Mouse (Mus musculus): ENCODE measurements around the gene Zfp524.
"Not testable (repeated sequence)": the region's sequence is repeated elsewhere in the genome, so short reads cannot be mapped to it uniquely, and the experiment has no call there.

Zfp524 gene

DNA sequence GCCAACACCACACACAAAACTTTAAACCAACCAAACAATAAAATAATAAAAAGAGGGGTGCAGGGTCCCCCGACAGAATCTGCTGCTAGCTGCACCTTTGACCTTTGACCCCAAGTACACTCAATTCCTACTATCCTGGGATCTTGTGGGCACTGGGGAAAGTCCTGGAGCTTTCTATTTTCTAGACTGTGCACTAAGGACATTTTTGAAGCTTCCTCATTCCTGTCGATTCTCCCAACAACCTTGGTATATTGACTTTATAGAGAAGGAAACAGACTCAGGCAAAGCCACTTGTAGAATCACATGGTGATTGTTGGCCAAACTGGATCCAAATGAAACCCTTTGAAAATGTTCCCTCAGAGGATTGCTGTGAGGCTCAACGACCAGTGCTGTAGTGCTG, 1.8 kb downstream of the Zfp524 start:
- no peak for DNase-seq (ENCODE audit: low spot score)

GRCm38 (mm10) chr7:5016920-5017319, 2.7 kb downstream of the Zfp524 start:
- no peak for DNase-seq (ENCODE audit: low spot score)

GRCm38 (mm10) chr7:5017352-5017751, 3.1 kb downstream of the Zfp524 start:
- no peak for DNase-seq (ENCODE audit: low spot score)

DNA sequence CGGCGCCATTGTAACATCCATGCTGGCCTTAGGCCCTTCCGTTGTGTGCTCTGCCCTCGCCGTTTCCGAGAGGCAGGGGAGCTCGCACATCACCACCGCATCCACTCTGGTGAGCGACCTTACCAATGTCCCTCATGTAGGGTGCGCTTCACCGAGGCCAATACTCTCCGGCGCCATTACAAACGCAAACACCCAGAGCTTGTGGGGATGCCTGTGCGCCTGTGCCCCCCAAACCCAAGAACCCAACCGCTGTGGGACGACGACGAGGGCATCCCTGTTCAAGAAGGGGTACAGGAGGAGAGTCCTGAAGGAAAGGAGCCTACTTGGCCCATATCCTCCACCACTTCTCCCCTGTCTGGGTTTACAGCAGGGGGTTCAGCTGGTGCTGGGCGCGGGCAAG, 3.7 kb downstream of the Zfp524 start:
- no peak for DNase-seq (ENCODE audit: low spot score)

GRCm38 (mm10) chr7:5019576-5019975, 5.4 kb downstream of the Zfp524 start:
- not testable (repeated sequence) for DNase-seq (ENCODE audit: low spot score)

DNA sequence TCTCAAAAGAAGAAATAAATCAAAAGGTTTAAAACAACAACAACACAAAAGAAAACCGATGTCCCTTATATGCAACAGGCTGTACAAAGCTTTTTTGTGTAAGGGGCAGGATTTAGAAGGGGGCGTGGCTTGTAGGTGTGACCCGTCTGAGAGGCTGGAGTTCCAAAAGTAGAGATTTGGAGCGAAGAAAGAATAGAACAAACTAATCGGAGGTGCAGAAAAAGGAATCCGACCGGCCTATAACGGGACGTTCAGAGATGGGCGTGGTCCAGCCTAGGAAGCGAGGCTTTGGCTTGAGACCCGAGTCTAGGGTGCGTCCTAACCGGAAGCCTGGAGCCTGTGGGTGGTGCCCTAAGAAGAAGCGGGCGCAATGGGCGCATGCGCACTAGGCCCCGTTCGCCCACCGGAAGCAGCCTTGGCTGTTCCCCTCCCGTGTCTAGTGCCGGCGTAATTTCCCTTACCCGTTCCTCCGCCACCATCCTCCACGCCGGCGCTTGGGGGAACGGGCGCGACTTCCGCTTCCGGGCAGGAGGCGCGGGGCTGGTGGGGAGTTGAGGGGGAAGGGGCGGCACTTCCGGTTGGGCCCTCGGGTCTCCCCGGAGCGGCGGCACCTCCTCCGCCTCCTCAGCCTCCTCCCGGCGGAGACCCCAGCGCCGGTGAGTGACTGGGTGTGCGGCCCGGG, 5.9 kb downstream of the Zfp524 start, which contains the start of the genes Zfp865 and Ccdc106:
Zfp865 (plus strand) TSS at position 377 of the 682 bp plus-strand sequence.
Ccdc106 (plus strand) TSS at position 554 of the 682 bp plus-strand sequence.
- DNase-seq (ENCODE audit: low spot score), result peak; percentile 96

- DNase-seq (ENCODE audit: low spot score), result no peak
These were observed 6.5 kb downstream of the Zfp524 start for GRCm38 (mm10) chr7:5020685-5021084.

- no peak for DNase-seq (ENCODE audit: low spot score)
These were observed 7.0 kb downstream of the Zfp524 start for GRCm38 (mm10) chr7:5021197-5021596.

DNA sequence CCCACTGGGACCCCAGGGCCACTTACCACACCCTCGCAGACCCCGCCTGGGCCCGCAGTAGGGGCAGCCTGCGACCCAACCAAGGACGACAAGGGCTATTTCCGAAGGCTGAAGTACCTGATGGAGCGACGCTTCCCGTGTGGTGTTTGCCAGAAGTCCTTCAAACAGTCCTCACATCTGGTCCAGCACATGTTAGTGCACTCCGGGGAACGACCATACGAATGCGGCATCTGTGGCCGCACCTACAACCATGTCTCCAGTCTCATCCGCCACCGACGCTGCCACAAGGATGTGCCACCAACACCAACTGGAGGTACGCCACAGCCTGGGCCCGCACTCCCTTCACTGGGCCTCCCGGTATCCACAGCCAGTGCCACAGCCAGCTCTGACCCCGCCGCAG, 15.3 kb downstream of the Zfp524 start:
- DNase-seq (ENCODE audit: low spot score), result no peak

GRCm38 (mm10) chr7:5029946-5030345, 15.7 kb downstream of the Zfp524 start:
- no peak for DNase-seq (ENCODE audit: low spot score)

DNA sequence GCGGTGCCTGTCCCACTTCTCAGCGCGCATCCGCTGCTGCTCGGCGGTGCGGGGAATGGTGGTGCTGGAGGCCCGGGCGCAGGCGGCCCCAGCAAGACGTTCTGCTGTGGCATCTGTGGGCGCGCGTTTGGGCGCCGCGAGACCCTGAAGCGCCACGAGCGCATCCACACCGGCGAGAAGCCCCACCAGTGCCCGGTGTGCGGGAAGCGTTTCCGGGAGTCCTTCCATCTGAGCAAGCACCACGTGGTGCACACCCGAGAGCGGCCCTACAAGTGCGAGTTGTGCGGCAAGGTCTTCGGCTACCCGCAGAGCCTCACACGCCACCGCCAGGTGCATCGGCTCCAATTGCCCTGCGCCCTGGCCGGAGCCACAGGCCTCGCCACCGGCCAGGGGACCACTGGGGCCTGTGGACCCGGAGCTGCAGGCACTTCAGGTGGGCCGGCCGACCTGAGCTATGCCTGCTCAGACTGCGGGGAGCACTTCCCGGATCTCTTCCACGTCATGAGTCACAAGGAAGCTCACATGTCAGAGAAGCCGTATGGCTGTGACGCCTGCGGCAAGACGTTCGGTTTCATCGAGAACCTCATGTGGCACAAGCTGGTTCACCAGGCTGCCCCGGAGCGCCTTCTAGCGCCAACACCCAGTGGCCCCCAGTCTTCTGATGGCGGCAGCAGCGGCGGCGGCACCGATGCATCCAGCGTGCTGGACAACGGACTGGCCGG, 16.5 kb downstream of the Zfp524 start:
- no peak for DNase-seq (ENCODE audit: low spot score)

DNA sequence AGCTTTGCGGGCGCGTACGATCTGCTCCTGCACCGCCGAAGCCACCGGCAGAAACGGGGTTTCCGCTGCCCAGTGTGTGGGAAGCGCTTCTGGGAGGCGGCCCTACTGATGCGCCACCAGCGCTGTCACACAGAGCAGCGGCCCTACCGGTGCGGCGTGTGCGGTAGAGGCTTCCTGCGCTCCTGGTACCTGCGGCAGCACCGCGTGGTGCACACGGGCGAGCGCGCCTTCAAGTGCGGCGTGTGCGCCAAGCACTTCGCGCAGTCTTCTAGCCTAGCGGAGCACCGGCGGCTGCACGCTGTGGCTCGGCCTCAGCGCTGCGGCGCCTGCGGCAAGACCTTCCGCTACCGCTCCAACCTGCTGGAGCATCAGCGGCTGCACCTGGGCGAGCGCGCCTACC, 17.3 kb downstream of the Zfp524 start:
- no peak for DNase-seq (ENCODE audit: low spot score)

DNA sequence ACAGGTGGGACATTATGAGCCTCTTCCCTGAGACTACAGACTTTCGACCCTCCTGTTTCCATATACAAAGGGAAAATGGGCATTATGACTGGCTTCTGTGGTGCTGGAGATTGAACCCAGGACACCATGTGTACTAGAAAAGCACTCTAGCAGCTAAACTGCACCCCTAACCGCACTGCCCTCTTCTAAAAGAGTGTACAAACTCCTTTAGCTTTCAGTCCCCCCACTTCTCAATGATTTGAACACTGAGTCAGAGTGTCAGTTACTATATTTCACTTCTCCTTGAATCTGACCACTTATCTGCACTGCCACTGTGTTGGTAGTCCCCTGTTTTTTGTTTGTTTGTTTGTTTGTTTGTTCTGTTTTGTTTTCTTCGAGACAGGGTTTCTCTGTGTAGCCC, 19.6 kb downstream of the Zfp524 start, which contains the start of gene 4632433K11Rik:
4632433K11Rik (plus strand) TSS at position 301 of the 400 bp plus-strand sequence.
- DNase-seq (ENCODE audit: low spot score), result no peak

DNA sequence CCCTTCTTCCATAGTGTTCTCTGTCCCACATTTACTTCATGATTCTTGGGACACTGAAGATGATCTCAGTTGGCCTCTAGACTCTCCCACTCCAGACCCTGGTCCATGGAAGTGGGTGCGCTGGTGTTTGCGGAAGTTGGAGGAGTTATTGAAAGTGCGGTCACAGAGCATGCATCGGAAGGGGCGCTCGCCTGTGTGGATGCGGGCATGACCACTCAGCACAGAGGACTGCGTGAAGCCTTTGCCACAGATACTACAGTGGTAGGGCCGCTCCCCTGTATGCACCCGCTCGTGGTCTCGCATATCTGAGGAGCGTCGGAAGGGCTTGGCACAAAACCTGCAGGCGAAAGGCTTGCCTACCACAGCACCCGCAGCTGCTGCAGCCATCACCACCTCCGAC, 21.4 kb downstream of the Zfp524 start:
- DNase-seq (ENCODE audit: low spot score), result no peak

DNA sequence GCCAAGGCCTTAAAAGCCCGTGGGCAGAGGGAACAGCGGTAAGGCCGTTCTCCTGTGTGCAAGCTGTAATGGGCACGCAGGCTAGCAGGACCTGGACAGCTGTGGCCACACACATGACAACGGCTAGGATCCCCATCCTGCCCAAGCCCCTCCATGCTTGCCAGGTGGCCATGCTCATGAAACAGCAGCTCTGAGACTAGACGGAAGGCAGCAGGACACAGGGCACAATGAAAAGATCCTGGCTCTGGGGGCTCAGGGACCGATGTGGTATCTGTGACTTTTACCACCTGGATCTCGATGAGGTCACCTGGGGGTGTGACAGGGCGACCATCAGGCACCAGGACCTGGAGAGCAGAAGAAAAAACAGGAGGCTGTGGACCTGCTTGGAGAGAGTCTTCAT, 21.9 kb downstream of the Zfp524 start:
- no peak for DNase-seq (ENCODE audit: low spot score)

DNA sequence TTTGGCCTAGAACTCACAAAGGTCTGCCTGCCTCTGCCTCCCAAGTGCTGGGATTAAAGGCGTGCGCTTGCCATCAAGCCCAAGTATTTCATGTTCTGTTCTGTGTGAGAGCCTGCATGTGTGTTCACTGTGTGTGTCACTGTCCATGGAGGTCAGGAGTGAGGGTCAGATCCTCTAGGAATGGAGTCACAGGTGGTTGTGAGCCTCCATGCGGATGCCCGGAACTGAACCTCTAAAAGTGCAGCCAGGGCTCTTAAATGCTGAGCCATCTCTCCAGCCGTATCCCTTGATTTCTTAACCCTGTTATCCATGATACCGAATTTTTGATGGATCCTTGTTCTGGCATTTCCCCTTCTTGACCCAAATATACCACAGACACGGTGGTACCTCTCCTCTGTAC, 22.8 kb downstream of the Zfp524 start:
- DNase-seq (ENCODE audit: low spot score), result no peak

- no peak for DNase-seq (ENCODE audit: low spot score)
These were observed 23.3 kb downstream of the Zfp524 start for GRCm38 (mm10) chr7:5037467-5037866.

DNA sequence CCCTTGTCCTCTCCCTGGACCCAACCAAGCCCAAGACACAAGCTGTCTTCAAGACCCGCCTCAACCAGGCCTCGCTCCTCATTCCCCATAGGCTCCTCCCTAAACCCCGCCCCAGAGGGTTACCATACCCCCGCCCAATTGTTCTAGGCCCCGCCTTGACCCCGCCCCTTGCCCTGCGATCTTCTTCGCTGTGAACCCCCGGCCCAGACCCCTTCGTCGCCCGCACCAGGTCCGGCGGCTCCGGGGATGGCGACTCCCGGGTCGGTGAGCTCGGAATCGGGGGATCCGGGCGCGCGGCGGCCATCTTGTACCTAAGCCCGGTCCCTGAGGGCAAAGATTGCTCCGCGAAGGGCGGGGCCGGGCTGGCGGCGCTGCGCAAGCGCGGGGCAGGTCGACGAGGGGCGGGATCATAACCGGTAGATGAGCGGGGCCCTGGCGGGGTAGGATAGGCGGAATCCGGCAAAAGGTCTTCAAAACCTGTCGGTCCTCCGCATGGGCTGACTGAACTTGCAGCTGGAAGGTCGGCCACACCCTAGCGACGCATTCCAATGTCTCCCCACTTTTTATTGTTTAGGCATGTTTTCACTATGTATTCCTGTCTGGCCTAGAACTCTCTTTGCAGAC, 24.0 kb downstream of the Zfp524 start, which contains the start of gene Zfp784:
Zfp784 (minus strand) TSS at position 338 of the 624 bp plus-strand sequence.
- peak; percentile 91 for DNase-seq (ENCODE audit: low spot score)

DNA sequence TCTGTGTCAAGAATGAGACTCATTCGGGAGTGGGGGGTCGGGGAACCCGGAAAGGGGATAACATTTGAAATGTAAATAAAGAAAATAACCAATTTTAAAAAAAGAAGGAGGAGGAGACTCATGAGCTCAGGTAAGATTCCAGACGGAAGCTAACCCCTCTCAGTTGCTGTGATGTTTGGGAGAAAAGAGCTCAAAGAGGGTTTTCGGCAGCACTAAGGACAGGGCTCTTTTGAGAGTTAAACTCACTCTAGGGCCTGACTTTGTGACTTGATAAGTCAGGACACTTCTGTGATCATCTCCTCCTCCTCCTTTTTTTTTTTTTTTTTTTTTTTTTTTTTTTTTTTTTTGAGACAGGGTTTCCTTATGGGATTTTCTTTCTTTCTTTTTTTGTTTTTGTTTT, 24.7 kb downstream of the Zfp524 start:
- no peak for DNase-seq (ENCODE audit: low spot score)

GRCm38 (mm10) chr7:5044981-5045380, 30.8 kb downstream of the Zfp524 start:
- no peak for DNase-seq (ENCODE audit: low spot score)

- DNase-seq (ENCODE audit: low spot score), result no peak
These were observed 31.9 kb downstream of the Zfp524 start for GRCm38 (mm10) chr7:5046112-5046511.

DNA sequence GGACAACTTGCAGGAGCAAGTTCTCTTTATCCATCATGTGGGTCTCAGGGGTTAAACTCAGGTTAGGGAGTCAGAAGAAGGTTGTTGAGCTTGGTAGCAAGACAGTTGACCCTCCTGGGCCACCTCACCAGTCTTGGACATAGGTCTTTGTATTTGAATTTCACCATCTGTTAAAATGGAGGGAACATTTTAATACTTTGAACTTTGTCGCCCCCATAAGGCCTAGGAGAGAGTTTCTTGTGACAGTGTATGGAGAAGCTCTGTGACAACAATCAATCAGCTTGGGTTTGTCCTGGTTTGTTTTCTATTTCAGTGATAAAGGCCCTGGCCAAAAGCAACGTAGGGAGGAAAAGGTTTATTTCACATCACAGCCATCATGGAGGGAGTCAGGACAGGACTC, 33.1 kb downstream of the Zfp524 start:
- DNase-seq (ENCODE audit: low spot score), result no peak

All from ovary, postnatal 14 days (tissue).